Mouse (Mus musculus) olfactory bulb, adult 2 months (tissue): ENCODE measurements around the gene Btbd16.

Experiments
- CTCF ChIP-seq: fragments of 200-500 bp; IDR thresholded peaks from 2 replicates; pipeline ENCODE4 v1.5.1; 2012; ENCODE audit warnings: low read depth, mild to moderate bottlenecking, low read length, moderate library complexity; ENCODE audit not compliant: insufficient read depth
- POLR2A ChIP-seq: fragments of 200-500 bp; IDR thresholded peaks from 2 replicates; pipeline ENCODE4 v1.6.1; 2012; ENCODE audit warnings: mild to moderate bottlenecking, low read depth, low read length, moderate library complexity; ENCODE audit not compliant: insufficient read depth

DNA sequence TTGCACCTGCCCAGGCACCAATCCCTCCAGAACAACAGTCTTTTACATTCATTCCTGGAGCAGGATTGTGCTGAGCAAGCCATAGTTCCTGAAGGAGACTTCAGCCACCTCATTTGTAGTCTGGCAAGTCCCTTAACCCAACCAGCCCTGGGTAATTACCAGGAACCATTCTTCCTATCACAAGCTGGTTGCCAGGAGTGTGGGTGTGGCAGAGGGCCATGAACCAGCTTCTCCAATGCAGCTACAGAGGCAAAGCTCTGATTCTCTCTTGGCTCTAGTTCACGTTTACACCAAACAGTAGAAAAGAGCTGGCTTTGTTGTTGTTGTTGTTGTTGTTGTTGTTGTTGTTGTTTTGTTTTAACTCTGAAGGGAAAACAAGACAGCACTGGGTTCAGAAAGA, 88.6 kb downstream of the Btbd16 start:
- TF ChIP-seq POLR2A = no peak
- TF ChIP-seq CTCF = no peak
